Comparison of ENCODE assay signal across 18 mouse cellular contexts in the genomic region with DNA sequence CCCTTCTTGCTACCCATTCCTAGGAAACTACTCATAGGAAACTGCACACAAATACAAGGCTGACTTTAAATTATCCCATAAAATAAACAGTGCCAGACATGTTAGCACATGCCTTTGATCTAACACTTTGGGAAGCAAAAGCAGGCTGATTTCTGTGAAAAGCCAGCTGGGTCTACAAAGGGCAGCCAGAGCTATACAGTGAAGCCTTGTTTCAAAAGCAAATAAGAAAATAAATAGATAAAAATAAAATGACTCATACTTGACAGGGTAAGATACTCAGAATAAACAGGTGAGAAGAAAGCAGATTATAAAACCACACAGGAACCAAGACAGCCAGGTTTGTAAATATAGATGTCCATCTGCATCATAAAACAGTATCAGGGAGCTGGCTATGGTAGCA.
"Had no signal": no experiment of that assay in that cellular context is flagged by ENCODE, and none has a peak within 500 bp of the region (broad histone marks: within the 10 kb centered on the region; RNA-seq: fewer than 3 reads in every experiment).

No protein-coding gene starts in this region.

- H3K27ac ChIP-seq: kidney, postnatal 0 days; layer of hippocampus, adult 2 months; liver, embryonic 13.5 days; lung, embryonic 15.5 days; neural tube, embryonic 12.5 days; neural tube, embryonic 15.5 days had no signal

- H3K9me3 ChIP-seq: liver, embryonic 13.5 days; lung, embryonic 15.5 days; neural tube, embryonic 12.5 days; neural tube, embryonic 15.5 days had no signal

- H3K27me3 ChIP-seq: liver, embryonic 13.5 days; lung, embryonic 15.5 days; neural tube, embryonic 12.5 days; neural tube, embryonic 15.5 days had no signal

- DNase-seq: kidney, adult 2 months; kidney, postnatal 25 days; layer of hippocampus, adult 9-11 months; liver, embryonic 13.5 days; lung, postnatal 14 days; lung, postnatal 4 days; midbrain, embryonic 14.5 days; retina, postnatal 1 day; right cerebral cortex, postnatal 25 days; spleen, adult 18-20 months; thymus, adult 18-20 months; thymus, postnatal 4 days had no signal

- H3K4me2 ChIP-seq: liver, embryonic 13.5 days; lung, embryonic 15.5 days; midbrain, embryonic 11.5 days; neural tube, embryonic 12.5 days; neural tube, embryonic 15.5 days had no signal

- H3K4me3 ChIP-seq: layer of hippocampus, adult 2 months; liver, embryonic 13.5 days; lung, embryonic 15.5 days; neural tube, embryonic 12.5 days; neural tube, embryonic 15.5 days had no signal

- H3K4me1 ChIP-seq: lung, embryonic 15.5 days; neural tube, embryonic 12.5 days; neural tube, embryonic 15.5 days had no signal

- H3K9ac ChIP-seq: liver, embryonic 13.5 days; lung, embryonic 15.5 days; neural tube, embryonic 12.5 days; neural tube, embryonic 15.5 days had no signal
